Mouse (Mus musculus) heart, adult 11 months (tissue): ENCODE measurements around the gene Lclat1.
"Not testable (repeated sequence)": the region's sequence is repeated elsewhere in the genome, so short reads cannot be mapped to it uniquely, and the experiment has no call there.

ENCODE experiments used
- DNase-seq: peaks from one replicate; pipeline ENCODE4 v3.0.0; 2022

Gene Lclat1

GRCm38 (mm10) chr17:73142445-73142844, 34.7 kb downstream of the Lclat1 start:
- DNase-seq, result no peak

GRCm38 (mm10) chr17:73145426-73145825, 37.6 kb downstream of the Lclat1 start:
- no peak for DNase-seq

GRCm38 (mm10) chr17:73148607-73149006, 40.8 kb downstream of the Lclat1 start:
- no peak for DNase-seq

GRCm38 (mm10) chr17:73152790-73153525, 45.2 kb downstream of the Lclat1 start:
- not testable (repeated sequence) for DNase-seq

GRCm38 (mm10) chr17:73153672-73154071, 45.9 kb downstream of the Lclat1 start:
- no peak for DNase-seq

GRCm38 (mm10) chr17:73156606-73157005, 48.8 kb downstream of the Lclat1 start:
- no peak for DNase-seq

- no peak for DNase-seq
Measured at GRCm38 (mm10) chr17:73161795-73162194, 54.0 kb downstream of the Lclat1 start.

- no peak for DNase-seq
Measured at GRCm38 (mm10) chr17:73162445-73163208, 54.8 kb downstream of the Lclat1 start.

GRCm38 (mm10) chr17:73163597-73163996, 55.8 kb downstream of the Lclat1 start:
- no peak for DNase-seq

GRCm38 (mm10) chr17:73164121-73164520, 56.3 kb downstream of the Lclat1 start:
- DNase-seq, result no peak

GRCm38 (mm10) chr17:73169461-73169860, 61.7 kb downstream of the Lclat1 start:
- peak; percentile 29 for DNase-seq

GRCm38 (mm10) chr17:73170141-73170540, 62.4 kb downstream of the Lclat1 start:
- DNase-seq, result peak; percentile 27

- peak; percentile 90 for DNase-seq
Measured at GRCm38 (mm10) chr17:73174083-73174562, 66.3 kb downstream of the Lclat1 start.

GRCm38 (mm10) chr17:73175720-73176119, 67.9 kb downstream of the Lclat1 start:
- no peak for DNase-seq

GRCm38 (mm10) chr17:73177079-73177478, 69.3 kb downstream of the Lclat1 start:
- DNase-seq, result no peak

- DNase-seq, result no peak
Measured at GRCm38 (mm10) chr17:73186929-73187328, 79.1 kb downstream of the Lclat1 start.

GRCm38 (mm10) chr17:73194146-73194545, 86.4 kb downstream of the Lclat1 start:
- DNase-seq, result peak; percentile 88

- DNase-seq, result peak; percentile 97
Measured at GRCm38 (mm10) chr17:73194575-73194974, 86.8 kb downstream of the Lclat1 start.

- no peak for DNase-seq
Measured at GRCm38 (mm10) chr17:73195074-73195723, 87.4 kb downstream of the Lclat1 start.

- DNase-seq, result no peak
Measured at GRCm38 (mm10) chr17:73196139-73196538, 88.4 kb downstream of the Lclat1 start.

GRCm38 (mm10) chr17:73197724-73198123, 89.9 kb downstream of the Lclat1 start:
- DNase-seq, result no peak

- no peak for DNase-seq
Measured at GRCm38 (mm10) chr17:73199387-73199786, 91.6 kb downstream of the Lclat1 start.

GRCm38 (mm10) chr17:73200380-73200779, 92.6 kb downstream of the Lclat1 start:
- peak; percentile 78 for DNase-seq
